Mouse (Mus musculus): ENCODE results near the gene Tardbp. TPM values are rescaled to one million over a fixed set of nuclear protein-coding genes. Genes with fewer than 3 reads are reported as not detected.
A peak's percentile ranks its signal among the peaks of the same experiment; 100 is the strongest.

The Tardbp gene
- polyA plus RNA-seq, 1 experiment from 2014 or later, result 457 TPM

- no peaks in the 10 kb centered on the region for H3K27me3 ChIP-seq (ENCODE audit: low read depth, poor library complexity, severe bottlenecking)
- H3K9me3 ChIP-seq (replicated peaks), result no peaks in the 10 kb centered on the region
- under 1% methylated on average over 53 of the region's 53 CpGs for WGBS
- DNase-seq (ENCODE audit: low spot score), result no peak
- peak overlapping the region; percentile 93 for H3K27ac ChIP-seq (replicated peaks)
- peak overlapping the region; percentile 98 for H3K4me3 ChIP-seq
- H3K4me1 ChIP-seq, result peaks cover 25% of the 10 kb centered on the region
- peaks cover 45% of the 10 kb centered on the region for H3K36me3 ChIP-seq
Measured at GRCm38 (mm10) chr4:148591637-148592380, 35.0 kb downstream of the Tardbp start.

- Histone ChIP-seq H3K4me1 (peaks cover 25% of the 10 kb centered on the region), H3K36me3 (peaks cover 38% of the 10 kb centered on the region), H3K27me3 (ENCODE audit: low read depth, poor library complexity, severe bottlenecking) (no peaks in the 10 kb centered on the region), H3K9me3 (replicated peaks) (no peaks in the 10 kb centered on the region), H3K4me3 (peak within 1 kb of the TSS; percentile 98), H3K27ac (replicated peaks) (peak within 1 kb of the TSS; percentile 93)
- peak; percentile 97 for DNase-seq (ENCODE audit: low spot score)
- WGBS, result 1% methylated on average over 50 of the region's 50 CpGs
Measured at GRCm38 (mm10) chr4:148591171-148591630, 35.6 kb downstream of the Tardbp start, which contains the start of gene Srm. Gene Srm, plus strand, starts transcription at chr4:148591503.

- H3K4me1 ChIP-seq, result peaks cover 25% of the 10 kb centered on the region
- no peaks in the 10 kb centered on the region for H3K9me3 ChIP-seq (replicated peaks)
- H3K27ac ChIP-seq (replicated peaks), result peak overlapping the region; percentile 93
- H3K36me3 ChIP-seq, result peaks cover 32% of the 10 kb centered on the region
- no peaks in the 10 kb centered on the region for H3K27me3 ChIP-seq (ENCODE audit: low read depth, poor library complexity, severe bottlenecking)
- 11% methylated on average over 18 of the region's 18 CpGs for WGBS
- H3K4me3 ChIP-seq, result peak overlapping the region; percentile 98
- DNase-seq (ENCODE audit: low spot score), result peak; percentile 41
Measured at GRCm38 (mm10) chr4:148590421-148591170, 36.2 kb downstream of the Tardbp start.

- H3K27ac ChIP-seq (replicated peaks), result no peak overlapping the region
- H3K27me3 ChIP-seq (ENCODE audit: low read depth, poor library complexity, severe bottlenecking), result no peaks in the 10 kb centered on the region
- DNase-seq (ENCODE audit: low spot score), result no peak
- H3K9me3 ChIP-seq (replicated peaks), result no peaks in the 10 kb centered on the region
- peaks cover 25% of the 10 kb centered on the region for H3K4me1 ChIP-seq
- H3K4me3 ChIP-seq, result no peak overlapping the region
- H3K36me3 ChIP-seq, result peaks cover 22% of the 10 kb centered on the region
- 67% methylated on average over 6 of the region's 8 CpGs for WGBS
Measured at GRCm38 (mm10) chr4:148589565-148589964, 37.3 kb downstream of the Tardbp start.

DNA sequence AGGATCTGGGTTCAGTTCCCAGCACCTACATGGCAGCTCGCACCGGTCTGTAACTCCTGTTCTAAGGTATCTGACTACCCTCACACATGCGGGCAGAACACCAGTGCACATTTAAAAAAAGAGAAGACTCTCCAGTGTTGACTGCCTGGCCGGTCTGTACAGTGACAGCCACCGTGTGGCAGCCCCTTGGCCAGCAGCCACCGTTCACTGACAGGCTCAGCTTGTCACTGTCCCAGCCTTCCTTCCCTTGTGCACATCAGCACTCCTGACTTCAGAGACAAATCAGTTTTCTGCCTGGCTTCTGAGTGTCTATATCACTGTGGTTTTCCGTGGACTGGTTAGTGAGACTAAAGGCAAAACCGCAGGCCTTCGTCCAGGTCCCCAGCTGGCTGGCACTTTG lies 38.0 kb downstream of the Tardbp start:
- H3K4me1 ChIP-seq, result peaks cover 25% of the 10 kb centered on the region

DNA sequence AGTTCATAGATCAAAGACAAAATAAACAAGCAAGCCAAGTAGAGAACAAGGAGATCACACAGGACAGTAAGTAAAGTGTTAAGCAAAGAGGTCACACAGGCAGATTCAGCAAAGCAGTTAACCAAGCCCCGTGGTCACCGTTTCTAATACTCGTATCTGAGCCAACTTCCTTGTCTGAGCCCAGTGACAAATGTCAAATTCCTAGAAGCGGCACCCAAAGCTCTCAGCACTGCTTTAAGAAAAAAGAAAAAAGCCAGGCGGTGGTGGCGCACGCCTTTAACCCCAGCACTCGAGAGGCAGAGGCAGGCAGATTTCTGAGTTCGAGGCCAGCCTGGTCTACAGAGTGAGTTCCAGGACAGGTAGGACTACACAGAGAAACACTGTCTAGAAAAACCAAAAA lies 40.2 kb downstream of the Tardbp start:
- peaks cover 18% of the 10 kb centered on the region for H3K36me3 ChIP-seq

More for the DNA sequence above, 38.0 kb downstream of the Tardbp start:
- Histone ChIP-seq H3K27me3 (ENCODE audit: low read depth, poor library complexity, severe bottlenecking) (no peaks in the 10 kb centered on the region), H3K36me3 (peaks cover 14% of the 10 kb centered on the region), H3K9me3 (replicated peaks) (no peaks in the 10 kb centered on the region), H3K27ac (replicated peaks) (no peak overlapping the region), H3K4me3 (no peak overlapping the region)
- no peak for DNase-seq (ENCODE audit: low spot score)
- WGBS, result 89% methylated on average over 9 of the region's 9 CpGs

DNA sequence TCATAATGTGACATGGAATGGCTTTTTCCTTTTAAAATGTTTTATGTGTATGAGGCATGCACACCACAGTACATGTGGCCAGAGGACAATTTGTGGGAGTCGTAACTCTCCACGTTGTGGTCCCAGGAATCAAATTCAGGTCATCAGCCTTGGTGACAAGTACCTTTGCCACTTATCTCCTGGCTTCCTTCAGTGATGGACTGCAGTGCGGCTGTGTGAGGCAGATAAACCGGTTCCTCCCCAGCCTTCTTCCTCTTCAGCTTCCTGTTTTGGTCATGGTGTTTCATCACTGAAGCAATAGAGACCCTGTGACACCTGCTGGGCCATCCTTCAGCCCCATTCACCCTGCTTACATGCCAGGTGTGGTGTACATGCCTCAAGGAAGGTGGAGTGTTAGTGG lies 43.6 kb downstream of the Tardbp start:
- Histone ChIP-seq H3K4me3 (no peak overlapping the region), H3K27me3 (ENCODE audit: low read depth, poor library complexity, severe bottlenecking) (no peaks in the 10 kb centered on the region), H3K27ac (replicated peaks) (no peak overlapping the region), H3K36me3 (peaks cover 52% of the 10 kb centered on the region), H3K4me1 (no peaks in the 10 kb centered on the region), H3K9me3 (replicated peaks) (no peaks in the 10 kb centered on the region)
- WGBS, result 81% methylated on average over 4 of the region's 4 CpGs
- no peak for DNase-seq (ENCODE audit: low spot score)

More for the DNA sequence above, 40.2 kb downstream of the Tardbp start:
- no peak overlapping the region for H3K27ac ChIP-seq (replicated peaks)
- H3K4me1 ChIP-seq, result peaks cover 6% of the 10 kb centered on the region
- H3K27me3 ChIP-seq (ENCODE audit: low read depth, poor library complexity, severe bottlenecking), result no peaks in the 10 kb centered on the region
- H3K9me3 ChIP-seq (replicated peaks), result no peaks in the 10 kb centered on the region
- no peak for DNase-seq (ENCODE audit: low spot score)
- 89% methylated on average over 9 of the region's 9 CpGs for WGBS
- H3K4me3 ChIP-seq, result no peak overlapping the region

DNA sequence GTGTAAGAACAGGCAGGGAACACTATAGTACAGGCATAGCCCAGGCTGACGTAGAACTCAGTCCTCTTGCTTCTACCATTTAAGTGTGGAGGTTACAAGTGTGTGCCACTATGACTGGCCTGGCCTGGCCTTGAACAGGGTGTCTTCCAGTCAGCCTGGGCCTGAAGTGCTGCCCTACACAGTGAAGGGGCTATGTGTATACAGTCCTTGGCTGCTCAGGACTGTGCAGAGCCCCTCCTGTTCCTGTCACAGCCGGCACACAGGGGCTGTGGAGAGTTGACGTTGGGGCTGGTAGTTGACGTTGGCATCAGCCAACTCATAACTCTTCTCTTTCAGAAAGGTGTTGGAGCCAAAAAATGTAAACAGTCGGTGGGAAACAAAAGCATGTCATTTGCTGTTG lies 45.4 kb downstream of the Tardbp start:
- Histone ChIP-seq H3K36me3 (peaks cover 71% of the 10 kb centered on the region), H3K9me3 (replicated peaks) (no peaks in the 10 kb centered on the region), H3K27ac (replicated peaks) (no peak overlapping the region), H3K4me1 (no peaks in the 10 kb centered on the region), H3K4me3 (no peak overlapping the region), H3K27me3 (ENCODE audit: low read depth, poor library complexity, severe bottlenecking) (no peaks in the 10 kb centered on the region)
- WGBS, result 94% methylated on average over 5 of the region's 5 CpGs
- no peak for DNase-seq (ENCODE audit: low spot score)

- 93% methylated on average over 9 of the region's 9 CpGs for WGBS
- DNase-seq (ENCODE audit: low spot score), result no peak
- peaks cover 77% of the 10 kb centered on the region for H3K36me3 ChIP-seq
Measured at GRCm38 (mm10) chr4:148580765-148581164, 46.1 kb downstream of the Tardbp start.

GRCm38 (mm10) chr4:148573222-148573621 lies 53.6 kb downstream of the Tardbp start:
- no peaks in the 10 kb centered on the region for H3K4me1 ChIP-seq
- no peak overlapping the region for H3K4me3 ChIP-seq
- WGBS, result 93% methylated on average over 7 of the region's 7 CpGs
- peaks cover 100% of the 10 kb centered on the region for H3K36me3 ChIP-seq
- no peaks in the 10 kb centered on the region for H3K9me3 ChIP-seq (replicated peaks)
- no peak for DNase-seq (ENCODE audit: low spot score)
- no peaks in the 10 kb centered on the region for H3K27me3 ChIP-seq (ENCODE audit: low read depth, poor library complexity, severe bottlenecking)
- no peak overlapping the region for H3K27ac ChIP-seq (replicated peaks)

More at GRCm38 (mm10) chr4:148580765-148581164, 46.1 kb downstream of the Tardbp start:
- Histone ChIP-seq H3K27me3 (ENCODE audit: low read depth, poor library complexity, severe bottlenecking) (no peaks in the 10 kb centered on the region), H3K4me3 (no peak overlapping the region), H3K27ac (replicated peaks) (no peak overlapping the region), H3K4me1 (no peaks in the 10 kb centered on the region), H3K9me3 (replicated peaks) (no peaks in the 10 kb centered on the region)

DNA sequence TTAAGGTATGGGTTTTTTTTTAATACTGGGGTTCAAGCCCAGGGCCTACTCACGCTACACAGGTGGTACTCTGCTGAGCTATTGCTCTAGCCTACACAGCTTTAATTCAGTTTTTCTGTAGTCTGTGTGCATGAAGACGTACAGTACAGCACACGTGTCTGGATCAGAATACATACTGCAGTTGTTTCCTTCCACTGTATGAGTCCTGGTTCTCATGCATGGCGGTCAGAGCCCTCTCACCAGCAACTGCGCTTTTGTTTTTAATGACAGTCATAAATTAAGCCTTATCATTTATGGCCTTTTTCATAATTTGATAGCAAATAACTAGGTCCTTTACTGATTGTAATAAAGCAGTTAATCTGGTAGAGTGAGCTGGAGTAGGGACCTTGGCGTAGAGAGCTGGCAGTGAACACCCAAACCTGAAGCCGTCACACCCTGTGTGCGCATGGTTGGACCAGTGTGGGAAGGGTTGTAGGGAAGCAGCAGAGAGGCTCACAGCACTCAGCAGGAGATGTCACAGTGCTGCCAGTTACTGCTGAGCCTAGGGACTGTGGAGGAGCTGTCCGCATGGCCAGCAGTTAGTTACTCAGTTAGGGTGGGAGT lies 56.0 kb downstream of the Tardbp start:
- no peak overlapping the region for H3K4me3 ChIP-seq
- H3K27me3 ChIP-seq (ENCODE audit: low read depth, poor library complexity, severe bottlenecking), result no peaks in the 10 kb centered on the region
- no peaks in the 10 kb centered on the region for H3K9me3 ChIP-seq (replicated peaks)
- DNase-seq (ENCODE audit: low spot score), result no peak
- WGBS, result 96% methylated on average over 9 of the region's 9 CpGs
- no peaks in the 10 kb centered on the region for H3K4me1 ChIP-seq
- H3K27ac ChIP-seq (replicated peaks), result no peak overlapping the region
- peaks cover 100% of the 10 kb centered on the region for H3K36me3 ChIP-seq

DNA sequence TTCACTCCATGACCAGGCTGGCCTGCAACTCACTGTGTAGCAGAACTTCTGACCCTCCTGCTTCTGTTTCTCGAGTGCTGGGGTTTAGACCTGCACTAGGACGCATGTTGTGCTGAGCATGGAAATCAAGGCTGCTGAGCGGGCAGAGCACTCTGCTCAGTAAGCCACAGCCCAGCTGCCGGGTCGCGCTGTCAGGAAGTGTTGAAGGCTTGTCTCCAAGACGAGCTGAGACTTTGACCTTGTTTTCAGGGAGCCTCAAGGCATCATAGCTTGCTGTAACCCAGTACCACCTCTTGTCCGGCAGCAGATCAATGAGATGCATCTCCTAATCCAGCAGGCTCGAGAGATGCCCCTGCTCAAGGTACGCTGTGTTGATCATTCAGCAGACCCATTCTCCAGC lies 56.7 kb downstream of the Tardbp start:
- no peak overlapping the region for H3K4me3 ChIP-seq
- no peak for DNase-seq (ENCODE audit: low spot score)
- WGBS, result 91% methylated on average over 10 of the region's 10 CpGs
- peaks cover 100% of the 10 kb centered on the region for H3K36me3 ChIP-seq
- H3K9me3 ChIP-seq (replicated peaks), result no peaks in the 10 kb centered on the region
- no peak overlapping the region for H3K27ac ChIP-seq (replicated peaks)
- no peaks in the 10 kb centered on the region for H3K27me3 ChIP-seq (ENCODE audit: low read depth, poor library complexity, severe bottlenecking)
- no peaks in the 10 kb centered on the region for H3K4me1 ChIP-seq
